Mouse (Mus musculus): ENCODE data around the gene Syvn1. TPM values are rescaled to one million over a fixed set of nuclear protein-coding genes. Genes with fewer than 3 reads are reported as not detected.

Syvn1 gene
- total and polyA plus RNA-seq, 3 experiments: 16.5 to 106 (median 26.8) TPM

DNA sequence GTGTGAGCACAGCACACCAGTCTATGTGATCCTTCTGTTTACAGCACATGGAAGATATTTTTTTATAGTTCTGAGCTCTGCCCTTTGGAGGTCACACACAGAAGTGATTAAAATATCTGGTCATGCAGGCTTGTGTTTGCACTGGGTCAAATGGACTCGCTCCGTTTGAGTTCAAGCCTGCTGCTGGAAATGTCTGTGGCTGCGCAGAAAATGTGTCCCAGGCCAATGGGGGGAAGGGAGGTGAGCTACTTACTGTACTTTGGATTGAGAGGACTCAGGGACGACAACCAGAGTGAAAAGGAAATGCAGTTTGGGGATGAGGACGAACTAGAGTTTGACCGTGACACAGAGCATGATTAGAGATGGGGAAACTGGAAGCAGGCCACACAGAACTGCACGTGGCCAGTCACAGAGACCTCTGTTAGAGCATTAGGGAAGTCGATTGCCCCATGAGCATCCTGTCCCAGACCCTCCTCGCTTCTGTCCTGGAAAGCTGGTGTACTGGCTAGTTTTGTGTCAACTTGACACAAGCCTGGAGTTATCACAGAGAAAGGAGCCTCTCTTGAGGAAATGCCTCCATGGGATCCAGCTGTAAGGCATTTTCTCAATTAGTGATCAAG lies 10.3 kb upstream of the Syvn1 start:
- H3K27me3 ChIP-seq (replicated peaks): no peaks in the 10 kb centered on the region
- no peak overlapping the region for H3K27ac ChIP-seq (ENCODE audit: insufficient read depth, low read depth)
- in situ Hi-C loops (cut with MboI; ENCODE audit: low pct_ligation_motif_present, low pct_unique_long_range_greater_than_20kb, low sequenced_read_pairs): no loop called here
- H3K4me2 ChIP-seq (ENCODE audit: insufficient read depth, low read depth, poor library complexity, severe bottlenecking): no peak overlapping the region
- no peak overlapping the region for H3K4me3 ChIP-seq (replicated peaks in 1 of 3; ENCODE audit: low read depth in 2 of 3, low read length in 2 of 3, poor library complexity in 1 of 3)
- no peak overlapping the region for H3K9ac ChIP-seq (ENCODE audit: insufficient read depth, low read depth)
- H3K36me3 ChIP-seq (replicated peaks in 1 of 2; ENCODE audit: control insufficient read depth in 1 of 2, insufficient read depth in 1 of 2, low read length in 1 of 2): no peaks in the 10 kb centered on the region
- TF ChIP-seq KAT2A (IDR thresholded peaks at IDR 0.05; ENCODE audit: insufficient replicate concordance, low read length) (no peak), SMC3 (IDR thresholded peaks at IDR 0.05; ENCODE audit: low read depth, low read length) (no peak), CHD2 (IDR thresholded peaks at IDR 0.05; ENCODE audit: low read length) (no peak), CTCF (conservative IDR thresholded peaks at IDR 0.05 in 1 of 2, IDR thresholded peaks at IDR 0.05 in 1 of 2; ENCODE audit: low read depth in 2 of 2, low read length in 2 of 2) (no peak), JUN (IDR thresholded peaks at IDR 0.05; ENCODE audit: insufficient read depth, low read depth, low read length) (no peak), USF1 (IDR thresholded peaks at IDR 0.05; ENCODE audit: low read depth, low read length) (no peak), MAFK (IDR thresholded peaks at IDR 0.05; ENCODE audit: insufficient replicate concordance, low read length) (no peak), EP300 (IDR thresholded peaks at IDR 0.05; ENCODE audit: low read length) (no peak), UBTF (IDR thresholded peaks at IDR 0.05; ENCODE audit: low read depth, low read length) (no peak), RAD21 (IDR thresholded peaks at IDR 0.05; ENCODE audit: low read depth, low read length) (no peak), E2F4 (IDR thresholded peaks at IDR 0.05; ENCODE audit: insufficient replicate concordance, low read depth, low read length) (no peak), ZKSCAN1 (IDR thresholded peaks at IDR 0.05; ENCODE audit: borderline replicate concordance, low read depth, low read length) (no peak)
- no peaks in the 10 kb centered on the region for H3K9me3 ChIP-seq (replicated peaks; ENCODE audit: low read length)
- dilution Hi-C loops (cut with MboI; ENCODE audit: extremely low pct_ligation_motif_present, extremely low pct_unique_long_range_greater_than_20kb, low sequenced_read_pairs): no loop called here
- no peak for DNase-seq (ENCODE audit: extremely low read depth)
- H3K79me2 ChIP-seq (replicated peaks; ENCODE audit: control insufficient read depth, extremely low read depth, insufficient read depth, poor library complexity, severe bottlenecking): no peaks in the 10 kb centered on the region
- H3K4me1 ChIP-seq (ENCODE audit: control insufficient read depth in 1 of 2, insufficient read depth in 2 of 2): peaks cover 0 to 3% of the 10 kb centered on the region in 2 experiments; a peak in 1 of 4 replicates

DNA sequence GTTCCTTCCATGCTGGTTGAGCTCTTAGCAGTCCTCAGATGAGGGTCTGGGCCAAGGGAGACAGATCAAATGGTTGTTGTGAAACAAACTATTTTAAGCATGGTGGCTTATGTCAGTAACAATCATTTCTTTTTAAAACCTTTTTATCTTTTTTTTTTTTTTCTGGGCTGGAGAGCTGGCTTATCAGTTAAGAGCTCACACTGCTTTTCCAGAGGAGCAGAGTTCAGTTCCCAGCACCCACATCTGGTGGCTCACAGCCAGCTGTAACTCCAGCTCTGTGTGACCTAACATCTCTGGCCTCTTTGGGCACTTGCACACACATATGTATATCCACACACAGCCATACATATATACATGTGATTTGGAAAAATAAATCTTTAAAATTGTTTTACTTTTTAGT lies 8.7 kb upstream of the Syvn1 start:
- dilution Hi-C loops (cut with MboI; ENCODE audit: extremely low pct_ligation_motif_present, extremely low pct_unique_long_range_greater_than_20kb, low sequenced_read_pairs): no loop called here
- no peak for TF ChIP-seq ZC3H11A (IDR thresholded peaks at IDR 0.05; ENCODE audit: low read depth, low read length)
- no peak for TF ChIP-seq RAD21 (IDR thresholded peaks at IDR 0.05; ENCODE audit: low read depth, low read length)
- TF ChIP-seq NELFE (IDR thresholded peaks at IDR 0.05; ENCODE audit: low read depth, low read length): no peak
- no peak for TF ChIP-seq GABPA (IDR thresholded peaks at IDR 0.05; ENCODE audit: insufficient replicate concordance, low read depth, low read length)
- TF ChIP-seq RCOR1 (conservative IDR thresholded peaks at IDR 0.05; ENCODE audit: low read depth, low read length): no peak
- no peak for TF ChIP-seq JUND (conservative IDR thresholded peaks at IDR 0.05; ENCODE audit: low read depth, low read length)
- Histone ChIP-seq H3K27me3 (replicated peaks) (no peaks in the 10 kb centered on the region), H3K9ac (ENCODE audit: insufficient read depth, low read depth) (no peak overlapping the region), H3K36me3 (replicated peaks in 1 of 2; ENCODE audit: control insufficient read depth in 1 of 2, insufficient read depth in 1 of 2, low read length in 1 of 2) (no peaks in the 10 kb centered on the region), H3K4me1 (ENCODE audit: control insufficient read depth in 1 of 2, insufficient read depth in 2 of 2) (peaks cover 12 to 18% of the 10 kb centered on the region in 2 experiments), H3K79me2 (replicated peaks; ENCODE audit: control insufficient read depth, extremely low read depth, insufficient read depth, poor library complexity, severe bottlenecking) (no peaks in the 10 kb centered on the region), H3K4me3 (replicated peaks in 1 of 3; ENCODE audit: low read depth in 2 of 3, low read length in 2 of 3, poor library complexity in 1 of 3) (no peak overlapping the region), H3K27ac (ENCODE audit: insufficient read depth, low read depth) (no peak overlapping the region), H3K9me3 (replicated peaks; ENCODE audit: low read length) (no peaks in the 10 kb centered on the region), H3K4me2 (ENCODE audit: insufficient read depth, low read depth, poor library complexity, severe bottlenecking) (no peak overlapping the region)
- in situ Hi-C loops (cut with MboI; ENCODE audit: low pct_ligation_motif_present, low pct_unique_long_range_greater_than_20kb, low sequenced_read_pairs): no loop called here
- DNase-seq (ENCODE audit: extremely low read depth): no peak
